ENCODE assay signal across 8 mouse cellular contexts in genomic region chr19:44245761-44246171, GRCm38 (mm10). TPM values are rescaled to one million over a fixed set of nuclear protein-coding genes. Genes with fewer than 3 reads are reported as not detected.
DNase-seq lines count a peak whose midpoint lies in the region; ATAC-seq lines count a peak whose summit lies in the region.

No protein-coding gene starts in this region.

- H3K36me3 ChIP-seq in forebrain, embryonic 11.5 days (ENCODE audit: control insufficient read depth, insufficient read depth, low read length): no peaks in the 10 kb centered on the region
- no peaks in the 10 kb centered on the region for H3K36me3 ChIP-seq in hindbrain, embryonic 16.5 days (ENCODE audit: control insufficient read depth, insufficient read depth, low read length)
- no peaks in the 10 kb centered on the region for H3K36me3 ChIP-seq in lung, embryonic 16.5 days (ENCODE audit: control insufficient read depth, insufficient read depth, low read length)
- H3K36me3 ChIP-seq in stomach, embryonic 15.5 days: no peaks in the 10 kb centered on the region

- H3K9ac ChIP-seq in forebrain, embryonic 11.5 days (ENCODE audit: low read length): no peak overlapping the region
- H3K9ac ChIP-seq in hindbrain, embryonic 16.5 days (ENCODE audit: low read depth, low read length): no peak overlapping the region
- H3K9ac ChIP-seq in lung, embryonic 16.5 days (ENCODE audit: low read length): peak overlapping the region; percentile 2; the same call in 1 of the 2 replicates
- H3K9ac ChIP-seq in stomach, embryonic 15.5 days: no peak overlapping the region

- no peak overlapping the region for H3K27ac ChIP-seq in forebrain, embryonic 11.5 days (ENCODE audit: low read depth, low read length)
- no peak overlapping the region for H3K27ac ChIP-seq in hindbrain, embryonic 16.5 days (ENCODE audit: low read depth, low read length)
- peak overlapping the region; percentile 23; the same call in 1 of the 2 replicates for H3K27ac ChIP-seq in lung, embryonic 16.5 days (ENCODE audit: low read length)
- H3K27ac ChIP-seq in stomach, embryonic 15.5 days: no peak overlapping the region

- H3K27me3 ChIP-seq in forebrain, embryonic 11.5 days (ENCODE audit: control insufficient read depth, insufficient read depth, low read length): no peaks in the 10 kb centered on the region
- H3K27me3 ChIP-seq in hindbrain, embryonic 16.5 days (replicated peaks; ENCODE audit: control insufficient read depth, insufficient read depth, low read length): no peaks in the 10 kb centered on the region
- no peaks in the 10 kb centered on the region for H3K27me3 ChIP-seq in lung, embryonic 16.5 days (ENCODE audit: control insufficient read depth, insufficient read depth, low read depth, low read length)
- no peaks in the 10 kb centered on the region for H3K27me3 ChIP-seq in stomach, embryonic 15.5 days (replicated peaks)

- H3K4me2 ChIP-seq in forebrain, embryonic 11.5 days (ENCODE audit: low read depth, low read length, severe bottlenecking): no peak overlapping the region
- H3K4me2 ChIP-seq in hindbrain, embryonic 16.5 days (ENCODE audit: low read length): peak overlapping the region; percentile 64
- H3K4me2 ChIP-seq in lung, embryonic 16.5 days (ENCODE audit: low read depth, low read length): peak overlapping the region; percentile 68
- peak overlapping the region; percentile 69 for H3K4me2 ChIP-seq in stomach, embryonic 15.5 days

- no peaks in the 10 kb centered on the region for H3K9me3 ChIP-seq in forebrain, embryonic 11.5 days (ENCODE audit: control insufficient read depth, low read length)
- no peaks in the 10 kb centered on the region for H3K9me3 ChIP-seq in hindbrain, embryonic 16.5 days (ENCODE audit: control insufficient read depth, low read length)
- no peaks in the 10 kb centered on the region for H3K9me3 ChIP-seq in lung, embryonic 16.5 days (ENCODE audit: control insufficient read depth, low read length)
- no peaks in the 10 kb centered on the region for H3K9me3 ChIP-seq in stomach, embryonic 15.5 days

- 9% methylated on average over 5 of the region's 5 CpGs for WGBS in forebrain, embryonic 11.5 days
- under 1% methylated on average over 5 of the region's 5 CpGs for WGBS in hindbrain, embryonic 16.5 days
- 4% methylated on average over 5 of the region's 5 CpGs for WGBS in lung, embryonic 16.5 days
- 3% methylated on average over 5 of the region's 5 CpGs for WGBS in stomach, embryonic 15.5 days

- peaks cover 16% of the 10 kb centered on the region; the same call in 1 of the 2 replicates for H3K4me1 ChIP-seq in forebrain, embryonic 11.5 days (replicated peaks; ENCODE audit: control insufficient read depth, insufficient read depth, low read length)
- H3K4me1 ChIP-seq in hindbrain, embryonic 16.5 days (ENCODE audit: control insufficient read depth, insufficient read depth, low read depth, low read length): peaks cover 23% of the 10 kb centered on the region
- H3K4me1 ChIP-seq in lung, embryonic 16.5 days (replicated peaks; ENCODE audit: control insufficient read depth, insufficient read depth, low read length): peaks cover 30% of the 10 kb centered on the region
- peaks cover 23% of the 10 kb centered on the region for H3K4me1 ChIP-seq in stomach, embryonic 15.5 days

- peak; percentile 35 for DNase-seq in left cerebral cortex, postnatal 4 days
- no peak for DNase-seq in left cerebral cortex, adult 11 months (ENCODE audit: low spot score)
- peak; percentile 83 for DNase-seq in ZHBTc4 (ENCODE audit: low read depth, low spot score)
- peak; percentile 50 for DNase-seq in forebrain, embryonic 11.5 days (ENCODE audit: low spot score)
- no peak for DNase-seq in frontal cortex, postnatal 10 days (ENCODE audit: low spot score in 2 of 2)

- H3K4me3 ChIP-seq in forebrain, embryonic 11.5 days (ENCODE audit: low read depth, low read length): no peak overlapping the region
- no peak overlapping the region for H3K4me3 ChIP-seq in hindbrain, embryonic 16.5 days (ENCODE audit: low read length)
- peak overlapping the region; percentile 0; the same call in 1 of the 2 replicates for H3K4me3 ChIP-seq in lung, embryonic 16.5 days (ENCODE audit: low read length)
- no peak overlapping the region for H3K4me3 ChIP-seq in stomach, embryonic 15.5 days (replicated peaks)

- ATAC-seq in forebrain, embryonic 11.5 days (replicated peaks; ENCODE audit: low FRiP score): no peak
- ATAC-seq in hindbrain, embryonic 16.5 days: no peak
- ATAC-seq in lung, embryonic 16.5 days (ENCODE audit: low read depth): no peak
- no peak for ATAC-seq in stomach, embryonic 15.5 days (ENCODE audit: insufficient read depth, low FRiP score, low read depth)

- intact Hi-C loops in left cerebral cortex, postnatal 4 days (cut with DNase I): loop anchor here (5.0 kb wide), 2 partner anchors 52 to 172 kb away; no protein-coding TSS in a partner anchor

RNA-seq across cellular contexts. Expression of gene Scd3, which starts 42.7 kb away (rescaled TPM):
- total RNA-seq in left cerebral cortex, postnatal 4 days (2021): 1 to 10 TPM; 1.2 to 1.9 TPM
- 0.49 TPM in 1 of 2 replicates, not detected in the other for polyA plus RNA-seq in forebrain, embryonic 11.5 days (2014; fragmentation: Nextera tagmentation; extraction: Ambion mirVana)
- polyA plus RNA-seq in hindbrain, embryonic 16.5 days (2015; fragmentation: Nextera tagmentation; extraction: Ambion mirVana): 4.9 and 6.6 TPM in 2 replicates
- 0.48 and 0.91 TPM in 2 replicates for polyA plus RNA-seq in lung, embryonic 16.5 days (2015; fragmentation: Nextera tagmentation; extraction: Ambion mirVana)
- polyA plus RNA-seq in stomach, embryonic 15.5 days (2015; fragmentation: Nextera tagmentation; extraction: Ambion mirVana): 0.28 and 0.59 TPM in 2 replicates

RNA-seq across cellular contexts. Expression of gene Scd2, which starts 47.7 kb away (rescaled TPM):
- 100 to 1,000 TPM; 554 to 565 TPM for total RNA-seq in left cerebral cortex, postnatal 4 days (2021)
- 433 and 466 TPM in 2 replicates for polyA plus RNA-seq in forebrain, embryonic 11.5 days (2014; fragmentation: Nextera tagmentation; extraction: Ambion mirVana)
- polyA plus RNA-seq in hindbrain, embryonic 16.5 days (2015; fragmentation: Nextera tagmentation; extraction: Ambion mirVana): 290 and 322 TPM in 2 replicates
- 225 and 232 TPM in 2 replicates for polyA plus RNA-seq in lung, embryonic 16.5 days (2015; fragmentation: Nextera tagmentation; extraction: Ambion mirVana)
- 266 and 297 TPM in 2 replicates for polyA plus RNA-seq in stomach, embryonic 15.5 days (2015; fragmentation: Nextera tagmentation; extraction: Ambion mirVana)

RNA-seq across cellular contexts. Expression of gene Pkd2l1, which starts 53.5 kb away (rescaled TPM):
- total RNA-seq in left cerebral cortex, postnatal 4 days (2021): not detected
- polyA plus RNA-seq in forebrain, embryonic 11.5 days (2014; fragmentation: Nextera tagmentation; extraction: Ambion mirVana): 0.25 and 0.39 TPM in 2 replicates
- 0.75 and 1.4 TPM in 2 replicates for polyA plus RNA-seq in hindbrain, embryonic 16.5 days (2015; fragmentation: Nextera tagmentation; extraction: Ambion mirVana)
- 0.06 TPM in 1 of 2 replicates, not detected in the other for polyA plus RNA-seq in lung, embryonic 16.5 days (2015; fragmentation: Nextera tagmentation; extraction: Ambion mirVana)
- not detected in 2 replicates for polyA plus RNA-seq in stomach, embryonic 15.5 days (2015; fragmentation: Nextera tagmentation; extraction: Ambion mirVana)

Comparison
In these comparisons a context has a peak if more than half of its experiments do, and no peak if none do; other contexts are left out.
1. DNase-seq: peak in left cerebral cortex, postnatal 4 days (single experiment), ZHBTc4 (single experiment) and forebrain, embryonic 11.5 days (single experiment); none in left cerebral cortex, adult 11 months (single experiment) and frontal cortex, postnatal 10 days (0 of 2).